Comparison of ENCODE assay signal across 26 mouse cellular contexts in genomic region chrX:134675959-134676358, GRCm38 (mm10). TPM values are rescaled to one million over a fixed set of nuclear protein-coding genes. Genes with fewer than 3 reads are reported as not detected.
DNase-seq lines count a peak whose midpoint lies in the region; ATAC-seq and TF ChIP-seq lines count a peak whose summit lies in the region.
"Had no signal": no experiment of that assay in that cellular context is flagged by ENCODE, and none has a peak within 500 bp of the region (broad histone marks: within the 10 kb centered on the region; RNA-seq: fewer than 3 reads in every experiment).

No protein-coding gene starts in this region.

- TF ChIP-seq POLR2A in ES-Bruce4 (IDR thresholded peaks at IDR 0.05; ENCODE audit: insufficient read depth, low read length) = no peak
- TF ChIP-seq POLR2A in brain, embryonic 14.5 days (IDR thresholded peaks at IDR 0.05; ENCODE audit: borderline replicate concordance, extremely low read depth, insufficient read depth, insufficient read length, poor library complexity, severe bottlenecking) = no peak

- no peak overlapping the region for H3K27ac ChIP-seq in forebrain, embryonic 12.5 days
- H3K27ac ChIP-seq in forebrain, postnatal 0 days (ENCODE audit: low read depth, low read length) = no peak overlapping the region
- 0 out of 2 replicates have a peak overlapping the region, but pooled peaks have one; percentile 36 for H3K27ac ChIP-seq in ES-Bruce4 (ENCODE audit: insufficient read depth, low read length)
- no peak overlapping the region for H3K27ac ChIP-seq in midbrain, embryonic 15.5 days
- H3K27ac ChIP-seq: embryonic facial prominence, embryonic 12.5 days; hindbrain, embryonic 15.5 days; kidney, embryonic 15.5 days; limb, embryonic 13.5 days; lung, embryonic 15.5 days; neural tube, embryonic 13.5 days had no signal

- TF ChIP-seq EP300 in ES-Bruce4 (IDR thresholded peaks at IDR 0.05; ENCODE audit: insufficient read depth, low read depth, low read length) = no peak

- no peak for TF ChIP-seq CTCF in forebrain, postnatal 0 days (IDR thresholded peaks at IDR 0.05; ENCODE audit: low read depth)
- no peak for TF ChIP-seq CTCF in ES-Bruce4 (IDR thresholded peaks at IDR 0.05; ENCODE audit: low read depth, low read length)
- no peak for TF ChIP-seq CTCF in brain, embryonic 14.5 days (IDR thresholded peaks at IDR 0.05; ENCODE audit: borderline replicate concordance, extremely low read depth, insufficient read depth, insufficient read length)

- no peak overlapping the region for H3K9ac ChIP-seq in forebrain, embryonic 12.5 days
- H3K9ac ChIP-seq in forebrain, postnatal 0 days = no peak overlapping the region
- H3K9ac ChIP-seq in ES-Bruce4 (ENCODE audit: low read depth, poor library complexity, severe bottlenecking) = no peak overlapping the region
- no peak overlapping the region for H3K9ac ChIP-seq in midbrain, embryonic 15.5 days
- H3K9ac ChIP-seq: embryonic facial prominence, embryonic 12.5 days; hindbrain, embryonic 15.5 days; kidney, embryonic 15.5 days; limb, embryonic 13.5 days; lung, embryonic 15.5 days; neural tube, embryonic 13.5 days had no signal

- ATAC-seq in forebrain, embryonic 12.5 days (ENCODE audit: low FRiP score) = peak; percentile 61; the same call in 1 of the 2 replicates
- no peak for ATAC-seq in forebrain, postnatal 0 days
- peak; percentile 79 for ATAC-seq in midbrain, embryonic 15.5 days (replicated peaks)
- ATAC-seq: activated CD4-positive, CD25-positive, alpha-beta regulatory T cell, adult 4 months had no signal

- H3K4me1 ChIP-seq in forebrain, embryonic 12.5 days = peaks cover 3% of the 10 kb centered on the region; the same call in 1 of the 2 replicates
- H3K4me1 ChIP-seq in forebrain, postnatal 0 days (ENCODE audit: insufficient read depth) = no peaks in the 10 kb centered on the region
- peaks cover 2% of the 10 kb centered on the region for H3K4me1 ChIP-seq in ES-Bruce4 (ENCODE audit: control insufficient read depth, insufficient read depth, low read length)
- H3K4me1 ChIP-seq in midbrain, embryonic 15.5 days = no peaks in the 10 kb centered on the region
- H3K4me1 ChIP-seq: embryonic facial prominence, embryonic 12.5 days; hindbrain, embryonic 15.5 days; kidney, embryonic 15.5 days; limb, embryonic 13.5 days; lung, embryonic 15.5 days; neural tube, embryonic 13.5 days had no signal

- H3K9me3 ChIP-seq in forebrain, embryonic 12.5 days = no peaks in the 10 kb centered on the region
- no peaks in the 10 kb centered on the region for H3K9me3 ChIP-seq in forebrain, postnatal 0 days (ENCODE audit: low read length)
- H3K9me3 ChIP-seq in ES-Bruce4 (replicated peaks; ENCODE audit: control insufficient read depth, insufficient read depth, low read length, poor library complexity, severe bottlenecking) = peaks cover 19% of the 10 kb centered on the region
- H3K9me3 ChIP-seq in midbrain, embryonic 15.5 days = no peaks in the 10 kb centered on the region
- H3K9me3 ChIP-seq: embryonic facial prominence, embryonic 12.5 days; hindbrain, embryonic 15.5 days; kidney, embryonic 15.5 days; limb, embryonic 13.5 days; lung, embryonic 15.5 days; neural tube, embryonic 13.5 days had no signal

- no peak overlapping the region for H3K4me2 ChIP-seq in forebrain, embryonic 12.5 days
- H3K4me2 ChIP-seq in forebrain, postnatal 0 days (ENCODE audit: low read depth) = no peak overlapping the region
- no peak overlapping the region for H3K4me2 ChIP-seq in midbrain, embryonic 15.5 days
- H3K4me2 ChIP-seq: embryonic facial prominence, embryonic 12.5 days; heart, embryonic 11.5 days; hindbrain, embryonic 15.5 days; kidney, embryonic 15.5 days; limb, embryonic 13.5 days; liver, embryonic 11.5 days; lung, embryonic 15.5 days; neural tube, embryonic 13.5 days had no signal

- no peaks in the 10 kb centered on the region for H3K36me3 ChIP-seq in forebrain, embryonic 12.5 days (replicated peaks)
- no peaks in the 10 kb centered on the region for H3K36me3 ChIP-seq in forebrain, postnatal 0 days (ENCODE audit: insufficient read depth)
- H3K36me3 ChIP-seq in ES-Bruce4 (ENCODE audit: control insufficient read depth, insufficient read depth, low read length, poor library complexity, severe bottlenecking) = no peaks in the 10 kb centered on the region
- no peaks in the 10 kb centered on the region for H3K36me3 ChIP-seq in midbrain, embryonic 15.5 days (replicated peaks)
- H3K36me3 ChIP-seq: embryonic facial prominence, embryonic 12.5 days; hindbrain, embryonic 15.5 days; kidney, embryonic 15.5 days; limb, embryonic 13.5 days; lung, embryonic 15.5 days; neural tube, embryonic 13.5 days had no signal

- H3K27me3 ChIP-seq in forebrain, embryonic 12.5 days = no peaks in the 10 kb centered on the region; the same call in 1 of the 2 replicates
- H3K27me3 ChIP-seq in forebrain, postnatal 0 days (ENCODE audit: insufficient read depth, low read length) = no peaks in the 10 kb centered on the region
- no peaks in the 10 kb centered on the region for H3K27me3 ChIP-seq in ES-Bruce4 (ENCODE audit: control insufficient read depth, insufficient read depth, low read length, poor library complexity, severe bottlenecking)
- no peaks in the 10 kb centered on the region for H3K27me3 ChIP-seq in midbrain, embryonic 15.5 days (replicated peaks)
- H3K27me3 ChIP-seq: embryonic facial prominence, embryonic 12.5 days; hindbrain, embryonic 15.5 days; lung, embryonic 15.5 days; neural tube, embryonic 13.5 days had no signal

- DNase-seq in forebrain, postnatal 0 days = no peak
- peak; percentile 66 for DNase-seq in brain, embryonic 14.5 days (ENCODE audit: low read depth)
- DNase-seq in MN1 (ENCODE audit: low spot score) = no peak
- no peak for DNase-seq in thymus, postnatal 25 days
- DNase-seq: adrenal gland, adult 2 months; adrenal gland, postnatal 36 days; cerebellum, adult 8-10 months; cerebellum, postnatal 25 days; gastrocnemius, postnatal 36 days; heart, adult 18-20 months; heart, postnatal 36 days; kidney, adult 18-20 months; kidney, postnatal 25 days; thymus, postnatal 36 days had no signal

- no peak overlapping the region for H3K4me3 ChIP-seq in forebrain, embryonic 12.5 days (replicated peaks)
- H3K4me3 ChIP-seq in forebrain, postnatal 0 days (ENCODE audit: low read depth, low read length) = no peak overlapping the region
- no peak overlapping the region for H3K4me3 ChIP-seq in ES-Bruce4 (ENCODE audit: low read depth, low read length)
- no peak overlapping the region for H3K4me3 ChIP-seq in midbrain, embryonic 15.5 days
- H3K4me3 ChIP-seq: embryonic facial prominence, embryonic 12.5 days; hindbrain, embryonic 15.5 days; kidney, embryonic 15.5 days; limb, embryonic 13.5 days; lung, embryonic 15.5 days; neural tube, embryonic 13.5 days had no signal

- WGBS in forebrain, embryonic 12.5 days = 28% methylated on average over 1 of the region's 1 CpGs
- WGBS in forebrain, postnatal 0 days = 52% methylated on average over 1 of the region's 1 CpGs
- 39% methylated on average over 1 of the region's 1 CpGs for whole genome bisulfite sequencing in midbrain, embryonic 15.5 days

RNA-seq across cellular contexts. Expression of gene Armcx4, which starts 10.4 kb away (rescaled TPM):
- polyA plus RNA-seq in forebrain, embryonic 12.5 days (2016; fragmentation: Nextera tagmentation; extraction: Ambion mirVana) = 10.2 and 10.8 TPM in 2 replicates
- total RNA-seq in forebrain, postnatal 0 days (2014; rRNA removed) = 16.7 and 26.6 TPM in 2 replicates
- polyA plus RNA-seq in forebrain, postnatal 0 days (2015; fragmentation: Nextera tagmentation; extraction: Ambion mirVana) = 4.4 and 5.9 TPM in 2 replicates
- polyA plus RNA-seq in ES-Bruce4 (2011; ENCODE audit: insufficient read depth, insufficient read length, low read depth, missing spikeins) = 9.8 and 11.1 TPM in 2 replicates
- 19.9 and 35.7 TPM in 2 replicates for polyA plus RNA-seq in brain, embryonic 14.5 days (2012; rRNA removed)
- polyA plus RNA-seq in midbrain, embryonic 15.5 days (2015; fragmentation: Nextera tagmentation; extraction: Ambion mirVana) = 6.8 and 7.0 TPM in 2 replicates

RNA-seq across cellular contexts. Expression of gene Armcx1, which starts 41.8 kb away (rescaled TPM):
- polyA plus RNA-seq in forebrain, embryonic 12.5 days (2016; fragmentation: Nextera tagmentation; extraction: Ambion mirVana) = 61.8 and 64.7 TPM in 2 replicates
- 62.0 and 64.1 TPM in 2 replicates for total RNA-seq in forebrain, postnatal 0 days (2014; rRNA removed)
- 21.0 and 37.5 TPM in 2 replicates for polyA plus RNA-seq in forebrain, postnatal 0 days (2015; fragmentation: Nextera tagmentation; extraction: Ambion mirVana)
- polyA plus RNA-seq in ES-Bruce4 (2011; ENCODE audit: insufficient read depth, insufficient read length, low read depth, missing spikeins) = 29.5 and 37.7 TPM in 2 replicates
- 59.4 and 66.0 TPM in 2 replicates for polyA plus RNA-seq in brain, embryonic 14.5 days (2012; rRNA removed)
- polyA plus RNA-seq in midbrain, embryonic 15.5 days (2015; fragmentation: Nextera tagmentation; extraction: Ambion mirVana) = 85.2 and 89.1 TPM in 2 replicates
